8 mouse cellular contexts compared by ENCODE assay signal in the genomic region with DNA sequence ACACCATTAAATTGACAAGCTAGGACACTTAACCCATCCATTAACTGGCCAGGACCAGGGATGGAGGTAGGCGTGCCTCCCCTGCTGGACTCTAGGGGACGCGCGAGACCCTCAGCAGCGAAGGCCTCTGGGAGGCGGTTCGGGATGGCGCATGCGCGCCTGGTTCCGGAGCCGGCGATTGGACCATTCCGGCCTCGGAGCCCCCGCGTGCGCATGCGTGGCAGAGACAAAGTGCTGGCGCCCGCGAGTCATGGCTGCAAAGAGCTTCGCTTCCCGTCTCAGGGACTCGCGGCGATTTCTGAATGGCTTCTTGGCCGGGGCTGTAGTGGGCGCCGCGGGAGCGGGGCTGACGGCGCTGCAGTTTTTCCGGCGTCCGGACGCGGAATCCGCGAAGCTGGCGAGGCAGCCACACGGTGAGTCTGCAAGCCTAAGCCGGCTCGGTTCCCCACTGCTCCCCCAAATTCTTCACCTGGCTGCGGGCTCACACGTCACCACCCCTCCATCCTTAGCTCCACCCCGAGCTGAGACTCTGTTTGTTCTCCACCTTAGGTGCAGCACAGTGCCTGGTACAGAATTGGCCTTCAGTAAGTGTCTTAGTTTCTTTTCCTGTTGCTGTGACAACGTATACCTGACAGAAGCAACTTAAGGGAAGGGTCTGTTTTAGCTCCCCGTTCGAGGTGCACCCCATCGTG. TPM values are rescaled to one million over a fixed set of nuclear protein-coding genes. Genes with fewer than 3 reads are reported as not detected.
A peak's percentile ranks its signal among the peaks of the same experiment; 100 is the strongest.
DNase-seq lines count a peak whose midpoint lies in the region; ATAC-seq lines count a peak whose summit lies in the region.

Exog (plus strand) TSS at position 206 of the 692 bp plus-strand sequence.

- H3K27ac ChIP-seq in intestine, embryonic 14.5 days (ENCODE audit: low read depth), result peak within 1 kb of the TSS; percentile 73

- H3K4me3 ChIP-seq in intestine, embryonic 14.5 days (ENCODE audit: low read depth, low read length), result peak within 1 kb of the TSS; percentile 64

- H3K36me3 ChIP-seq in intestine, embryonic 14.5 days (ENCODE audit: control insufficient read depth, insufficient read depth, low read length), result peaks cover 32% of the 10 kb centered on the region

- peak within 1 kb of the TSS; percentile 94 for H3K4me2 ChIP-seq in intestine, embryonic 14.5 days (ENCODE audit: low read length)

- DNase-seq in adipocyte (ENCODE audit: low spot score), result peak; percentile 94
- peak; percentile 97 for DNase-seq in embryo, embryonic 10 days (ENCODE audit: low spot score)
- DNase-seq in gastrocnemius, postnatal 14 days, result peak; percentile 99
- DNase-seq in intestine, embryonic 14.5 days (ENCODE audit: low spot score), result peak; percentile 96
- peak; percentile 98 to 99 for DNase-seq in left cerebral cortex, postnatal 14 days (ENCODE audit: low spot score in 2 of 2)
- peak; percentile 99 for DNase-seq in mesoderm, embryonic 11.5 days (ENCODE audit: low read depth, low spot score)
- peak; percentile 95 to 97 for DNase-seq in right cerebral cortex, postnatal 36 days (ENCODE audit: low spot score in 2 of 2)
- DNase-seq in yolk sac, embryonic 10.5 days (ENCODE audit: low spot score), result peak; percentile 93

- ATAC-seq in intestine, embryonic 14.5 days (replicated peaks; ENCODE audit: low FRiP score, low TSS enrichment, low read depth), result peak; percentile 92

- H3K27me3 ChIP-seq in intestine, embryonic 14.5 days (replicated peaks; ENCODE audit: control insufficient read depth, insufficient read depth, low read length), result no peaks in the 10 kb centered on the region

- intact Hi-C loops in gastrocnemius, postnatal 14 days (cut with DNase I; ENCODE audit: low total_unique reads), result no loop called here
- intact Hi-C loops in left cerebral cortex, postnatal 14 days (cut with DNase I), result no loop called here

- peak within 1 kb of the TSS; percentile 79 for H3K9ac ChIP-seq in intestine, embryonic 14.5 days (ENCODE audit: low read length)

- H3K4me1 ChIP-seq in intestine, embryonic 14.5 days (replicated peaks; ENCODE audit: control insufficient read depth, insufficient read depth, low read length), result peaks cover 9% of the 10 kb centered on the region

- H3K9me3 ChIP-seq in intestine, embryonic 14.5 days (ENCODE audit: control insufficient read depth, low read length), result no peaks in the 10 kb centered on the region

- WGBS in intestine, embryonic 14.5 days, result under 1% methylated on average over 52 of the region's 52 CpGs

RNA-seq across cellular contexts. Expression of gene Exog, which starts in this region (rescaled TPM):
- total RNA-seq in gastrocnemius, postnatal 14 days (2021), result 1 to 10 TPM; 1.4 to 1.9 TPM
- 23.2 and 27.2 TPM in 2 replicates for polyA plus RNA-seq in intestine, embryonic 14.5 days (2014; fragmentation: Nextera tagmentation; extraction: Ambion mirVana)
- 10 to 100 TPM; 23.8 to 24.7 TPM for total RNA-seq in left cerebral cortex, postnatal 14 days (2021)

Comparison
In these comparisons a context has a peak if more than half of its experiments do, and no peak if none do; other contexts are left out.
1. Peak in every context shown above with its lines: DNase-seq, ATAC-seq, H3K4me3 ChIP-seq and H3K27ac ChIP-seq.
2. RNA of gene Exog (total RNA-seq): 23.8 to 24.7 TPM in left cerebral cortex, postnatal 14 days; 1.4 to 1.9 TPM in gastrocnemius, postnatal 14 days; every median in the first group is over 4 times any median in the second.